Mouse (Mus musculus): Measurements from ENCODE around the gene Ocel1. TPM values are rescaled to one million over a fixed set of nuclear protein-coding genes. Genes with fewer than 3 reads are reported as not detected.

The Ocel1 gene
- polyA plus RNA-seq, 1 experiment from 2014 or later: 4.5 TPM

- ATAC-seq: no peak
- Histone ChIP-seq H3K4me2 (no peak overlapping the region), H3K9me3 (replicated peaks) (no peaks in the 10 kb centered on the region), H3K27ac (no peak overlapping the region), H3K4me3 (no peak overlapping the region), H3K27me3 (no peaks in the 10 kb centered on the region), H3K9ac (no peak overlapping the region), H3K36me3 (ENCODE audit: poor library complexity, severe bottlenecking) (peaks cover 29% of the 10 kb centered on the region), H3K4me1 (peaks cover 22% of the 10 kb centered on the region)
- WGBS: 93% methylated on average over 4 of the region's 4 CpGs
Measured at GRCm38 (mm10) chr8:71408231-71408630, 37.1 kb downstream of the Ocel1 start.

GRCm38 (mm10) chr8:71411535-71412273, 40.6 kb downstream of the Ocel1 start:
- ATAC-seq: no peak
- no peaks in the 10 kb centered on the region for H3K9me3 ChIP-seq (replicated peaks)
- peaks cover 29% of the 10 kb centered on the region for H3K36me3 ChIP-seq (ENCODE audit: poor library complexity, severe bottlenecking)
- no peak overlapping the region for H3K4me3 ChIP-seq
- no peaks in the 10 kb centered on the region for H3K27me3 ChIP-seq
- no peak overlapping the region for H3K4me2 ChIP-seq
- no peak overlapping the region for H3K9ac ChIP-seq
- WGBS: 52% methylated on average over 11 of the region's 11 CpGs
- peaks cover 9% of the 10 kb centered on the region for H3K4me1 ChIP-seq
- H3K27ac ChIP-seq: no peak overlapping the region

DNA sequence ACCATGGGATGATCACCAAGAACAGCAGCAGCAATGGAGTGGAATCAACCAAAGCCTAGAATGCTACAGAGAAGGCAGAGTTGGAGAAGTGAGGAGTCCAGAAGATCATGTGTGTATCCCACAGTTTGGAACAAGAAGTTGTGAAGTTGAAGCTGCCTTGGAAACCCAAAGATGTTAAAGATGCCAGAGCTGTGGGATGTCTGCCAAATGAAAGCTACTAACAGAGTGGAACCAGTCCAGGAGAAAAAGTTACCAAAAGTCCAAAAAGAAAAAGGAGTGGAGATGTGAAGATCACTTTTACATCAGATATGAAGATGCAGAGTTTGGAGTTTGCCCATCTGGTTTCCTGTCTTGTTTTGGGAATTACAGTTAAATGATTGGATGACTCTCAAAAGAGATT, 51.0 kb downstream of the Ocel1 start:
- no peaks in the 10 kb centered on the region for H3K36me3 ChIP-seq (ENCODE audit: poor library complexity, severe bottlenecking)
- H3K27me3 ChIP-seq: no peaks in the 10 kb centered on the region
- H3K4me1 ChIP-seq: no peaks in the 10 kb centered on the region
- H3K27ac ChIP-seq: no peak overlapping the region
- no peak for ATAC-seq
- H3K9me3 ChIP-seq (replicated peaks): no peaks in the 10 kb centered on the region
- H3K9ac ChIP-seq: no peak overlapping the region
- H3K4me3 ChIP-seq: no peak overlapping the region
- no peak overlapping the region for H3K4me2 ChIP-seq

Other genes with a start within 250 kb of the Ocel1 start
- 18.3 and 20.6 TPM in 2 replicates for gene Myo9b, start 98.6 kb upstream of the Ocel1 start, polyA plus RNA-seq (2015; fragmentation: Nextera tagmentation; extraction: Ambion mirVana)
- gene Haus8, start 98.4 kb upstream of the Ocel1 start, polyA plus RNA-seq (2015; fragmentation: Nextera tagmentation; extraction: Ambion mirVana): 55.3 and 56.9 TPM in 2 replicates
- gene Use1, start 4.5 kb upstream of the Ocel1 start, polyA plus RNA-seq (2015; fragmentation: Nextera tagmentation; extraction: Ambion mirVana): 95.8 and 99.4 TPM in 2 replicates
- 11.6 and 12.9 TPM in 2 replicates for gene Nr2f6, start 10.7 kb downstream of the Ocel1 start, polyA plus RNA-seq (2015; fragmentation: Nextera tagmentation; extraction: Ambion mirVana)
- gene Ushbp1, start 24.5 kb downstream of the Ocel1 start, polyA plus RNA-seq (2015; fragmentation: Nextera tagmentation; extraction: Ambion mirVana): 3.7 and 4.2 TPM in 2 replicates
- 99.2 and 101 TPM in 2 replicates for gene Babam1, start 25.6 kb downstream of the Ocel1 start, polyA plus RNA-seq (2015; fragmentation: Nextera tagmentation; extraction: Ambion mirVana)
- 30.9 and 32.3 TPM in 2 replicates for gene Ankle1, start 34.7 kb downstream of the Ocel1 start, polyA plus RNA-seq (2015; fragmentation: Nextera tagmentation; extraction: Ambion mirVana)
- 93.9 and 95.7 TPM in 2 replicates for gene Abhd8, start 92.4 kb downstream of the Ocel1 start, polyA plus RNA-seq (2015; fragmentation: Nextera tagmentation; extraction: Ambion mirVana)
- gene Mrpl34, start 93.7 kb downstream of the Ocel1 start, polyA plus RNA-seq (2015; fragmentation: Nextera tagmentation; extraction: Ambion mirVana): 212 and 245 TPM in 2 replicates
- gene Dda1, start 97.9 kb downstream of the Ocel1 start, polyA plus RNA-seq (2015; fragmentation: Nextera tagmentation; extraction: Ambion mirVana): 185 and 193 TPM in 2 replicates
- gene Ano8, start 114.7 kb downstream of the Ocel1 start, polyA plus RNA-seq (2015; fragmentation: Nextera tagmentation; extraction: Ambion mirVana): 4.0 and 4.5 TPM in 2 replicates
- 13.4 TPM in 2 replicates for gene Gtpbp3, start 116.8 kb downstream of the Ocel1 start, polyA plus RNA-seq (2015; fragmentation: Nextera tagmentation; extraction: Ambion mirVana)
- gene Plvap, start 140.5 kb downstream of the Ocel1 start, polyA plus RNA-seq (2015; fragmentation: Nextera tagmentation; extraction: Ambion mirVana): 13.6 and 14.0 TPM in 2 replicates
- 0.09 and 0.13 TPM in 2 replicates for gene Ccdc194, start 154.4 kb downstream of the Ocel1 start, polyA plus RNA-seq (2015; fragmentation: Nextera tagmentation; extraction: Ambion mirVana)
- 7.6 and 8.3 TPM in 2 replicates for gene Bst2, start 166.2 kb downstream of the Ocel1 start, polyA plus RNA-seq (2015; fragmentation: Nextera tagmentation; extraction: Ambion mirVana)
- 52.9 and 55.3 TPM in 2 replicates for gene Mvb12a, start 171.6 kb downstream of the Ocel1 start, polyA plus RNA-seq (2015; fragmentation: Nextera tagmentation; extraction: Ambion mirVana)
- gene Tmem221, start 187.6 kb downstream of the Ocel1 start, polyA plus RNA-seq (2015; fragmentation: Nextera tagmentation; extraction: Ambion mirVana): not detected in 2 replicates
- gene Nxnl1, start 195.3 kb downstream of the Ocel1 start, polyA plus RNA-seq (2015; fragmentation: Nextera tagmentation; extraction: Ambion mirVana): 0.06 TPM in 1 of 2 replicates, not detected in the other
- gene Slc27a1, start 197.6 kb downstream of the Ocel1 start, polyA plus RNA-seq (2015; fragmentation: Nextera tagmentation; extraction: Ambion mirVana): 59.9 and 61.0 TPM in 2 replicates
- 201 and 206 TPM in 2 replicates for gene Pgls, start 220.9 kb downstream of the Ocel1 start, polyA plus RNA-seq (2015; fragmentation: Nextera tagmentation; extraction: Ambion mirVana)
- 5.1 and 6.2 TPM in 2 replicates for gene Fam129c, start 226.3 kb downstream of the Ocel1 start, polyA plus RNA-seq (2015; fragmentation: Nextera tagmentation; extraction: Ambion mirVana)
- 37.5 and 39.9 TPM in 2 replicates for gene Colgalt1, start 239.7 kb downstream of the Ocel1 start, polyA plus RNA-seq (2015; fragmentation: Nextera tagmentation; extraction: Ambion mirVana)

All from forebrain, embryonic 13.5 days (tissue).